Mouse (Mus musculus): ENCODE measurements around the gene Larp1. TPM values are rescaled to one million over a fixed set of nuclear protein-coding genes. Genes with fewer than 3 reads are reported as not detected.

Larp1 gene
- total RNA-seq (2021) (100 to 1,000 TPM in 1 of 2 experiments, 10 to 100 TPM in 1; 75.1 to 137 TPM), polyA plus RNA-seq (2012; rRNA removed) (34.1 and 39.8 TPM in 2 replicates)
- long read RNA-seq, full-length matches to known transcripts, result 11 of 37 reads
- long read RNA-seq, partial matches to known transcripts, result 9 of 37 reads
- long read RNA-seq, other reads (novel, unspliced or antisense), result 17 of 37 reads

DNA sequence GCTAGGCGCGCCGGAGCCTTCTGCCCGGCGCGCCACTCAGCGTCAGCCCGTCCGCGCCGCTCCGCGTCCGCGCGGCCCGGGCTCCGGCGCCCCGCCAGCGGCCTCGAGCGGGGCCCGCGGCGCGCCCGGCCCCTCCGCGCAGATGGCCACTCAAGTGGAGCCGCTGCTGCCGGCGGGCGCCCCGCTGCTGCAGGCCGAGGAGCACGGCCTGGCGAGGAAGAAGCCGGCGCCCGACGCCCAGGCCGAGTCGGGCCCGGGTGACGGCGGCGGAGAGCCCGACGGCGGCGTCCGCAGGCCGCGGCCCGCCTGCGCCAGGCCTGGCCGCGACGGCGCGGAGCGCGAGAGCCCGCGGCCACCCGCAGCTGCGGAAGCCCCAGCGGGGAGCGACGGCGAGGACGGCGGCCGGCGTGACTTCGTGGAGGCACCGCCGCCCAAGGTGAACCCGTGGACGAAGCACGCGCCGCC, at the start of gene Larp1:
Gene Larp1 (plus strand): TSS at position 14 of the 465 bp plus-strand sequence.
- no peak for DNase-seq

GRCm38 (mm10) chr11:57959924-57960323, 48.9 kb upstream of the Larp1 start:
- no peak for DNase-seq

DNA sequence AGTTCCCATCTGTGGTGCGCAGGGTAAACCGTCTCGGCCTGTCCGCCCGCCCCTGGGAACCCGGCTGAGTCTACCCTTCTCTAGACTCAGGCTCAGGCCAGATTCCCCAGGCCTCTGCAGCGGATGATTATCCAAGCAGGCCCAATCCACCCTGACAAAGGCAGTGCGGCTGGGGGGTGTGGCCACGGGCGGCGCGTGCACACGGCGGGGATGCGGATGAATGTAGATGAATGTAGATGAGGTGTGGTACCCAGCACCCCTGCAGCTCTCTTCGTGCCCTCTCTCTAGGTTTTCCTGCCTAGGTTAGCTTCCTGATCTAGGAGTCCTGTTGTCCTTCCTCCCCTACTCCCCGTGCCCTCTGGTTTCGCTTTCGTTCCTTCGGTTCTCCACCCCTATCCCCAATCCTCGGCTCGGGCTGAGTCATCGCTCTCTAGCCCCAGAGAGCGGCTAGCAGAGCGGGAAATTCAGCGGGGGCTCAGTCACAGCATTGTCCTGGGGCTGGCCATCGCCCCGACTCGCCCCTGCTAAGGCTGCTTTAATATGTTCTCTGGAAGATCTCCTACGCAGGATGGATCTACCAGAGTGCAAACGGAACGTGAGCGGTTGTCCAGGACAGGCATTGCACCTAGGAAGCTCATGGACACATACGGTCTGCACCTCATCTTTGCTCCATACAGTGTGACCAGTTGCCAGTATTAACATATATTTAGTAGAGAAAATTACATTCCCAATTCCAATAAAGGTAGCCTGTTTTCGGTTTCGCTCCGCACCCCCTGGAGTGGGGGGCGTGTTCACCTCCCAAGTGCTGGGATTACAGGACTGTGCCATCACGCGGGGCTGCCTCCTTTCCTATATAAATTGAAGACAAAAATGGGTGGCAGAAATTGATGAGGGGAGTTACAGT, 46.2 kb upstream of the Larp1 start:
- DNase-seq, result peak; percentile 91

DNA sequence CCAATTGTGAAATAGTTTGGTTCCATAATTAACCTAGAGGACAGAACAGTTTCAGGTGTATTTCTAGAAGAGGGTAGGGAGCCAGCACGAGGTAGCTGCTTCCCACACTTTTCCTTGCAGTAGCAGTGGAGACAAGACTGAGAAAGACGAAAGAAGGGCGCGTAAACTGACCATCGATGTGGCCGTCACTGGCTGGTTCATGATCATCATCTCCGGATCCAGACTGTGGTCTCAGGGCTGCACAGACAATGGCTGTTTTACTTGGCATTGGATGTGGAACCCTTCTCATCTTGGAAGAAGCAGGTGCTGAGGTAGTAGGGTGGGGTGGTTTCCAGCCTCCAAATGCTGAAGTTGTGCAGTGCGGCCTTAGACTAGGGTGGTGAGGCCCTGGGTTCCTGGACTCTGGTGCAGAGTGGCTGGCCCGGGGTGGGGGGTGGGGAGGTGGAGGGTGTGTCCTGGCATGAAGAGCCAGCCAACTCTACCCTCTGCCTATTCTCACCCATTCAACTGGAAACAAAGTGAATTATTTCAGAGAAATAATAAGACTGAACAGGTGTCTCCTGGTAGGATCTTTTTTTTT, 45.5 kb upstream of the Larp1 start:
- no peak for DNase-seq

DNA sequence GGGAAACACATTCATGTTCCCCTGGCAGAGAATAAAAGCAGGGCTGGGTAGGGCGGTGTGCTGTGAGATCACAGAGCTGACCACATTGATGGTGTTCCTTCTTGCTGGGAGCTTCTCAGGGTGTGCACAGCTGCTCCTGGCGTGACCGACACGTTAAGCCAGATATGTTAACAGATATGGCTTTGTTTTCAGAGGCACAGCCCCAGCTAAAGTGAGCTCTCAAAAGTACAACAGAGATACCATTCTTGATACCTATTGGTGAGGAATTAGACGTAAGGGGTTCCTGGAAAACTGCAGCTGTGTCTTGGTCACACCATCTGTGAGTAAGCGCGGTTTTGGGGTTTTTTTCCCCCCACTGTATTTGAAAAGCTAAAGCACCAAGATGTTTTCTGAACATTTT, 42.2 kb upstream of the Larp1 start:
- DNase-seq, result no peak

GRCm38 (mm10) chr11:57968301-57968700, 40.6 kb upstream of the Larp1 start:
- no peak for DNase-seq

DNA sequence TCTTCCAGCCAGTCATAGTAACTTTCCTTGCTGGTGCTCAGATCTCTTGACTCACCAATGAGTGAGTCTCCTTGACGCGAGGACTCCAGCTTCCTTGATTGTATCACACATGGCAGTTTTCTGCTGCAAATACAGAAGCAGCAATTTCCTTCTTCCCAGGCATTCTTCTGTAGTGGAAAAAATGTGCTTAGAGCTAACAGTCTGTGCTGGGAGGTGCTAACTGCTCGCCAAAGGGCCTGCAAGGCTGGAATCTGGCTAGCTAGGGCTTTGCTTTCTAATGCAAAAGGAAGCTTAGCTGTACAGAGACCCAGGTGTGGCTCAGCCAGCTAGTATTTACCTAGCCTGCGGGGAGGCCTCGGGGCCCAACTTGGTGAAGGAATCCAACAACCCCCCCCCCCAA, 38.3 kb upstream of the Larp1 start:
- no peak for DNase-seq

DNA sequence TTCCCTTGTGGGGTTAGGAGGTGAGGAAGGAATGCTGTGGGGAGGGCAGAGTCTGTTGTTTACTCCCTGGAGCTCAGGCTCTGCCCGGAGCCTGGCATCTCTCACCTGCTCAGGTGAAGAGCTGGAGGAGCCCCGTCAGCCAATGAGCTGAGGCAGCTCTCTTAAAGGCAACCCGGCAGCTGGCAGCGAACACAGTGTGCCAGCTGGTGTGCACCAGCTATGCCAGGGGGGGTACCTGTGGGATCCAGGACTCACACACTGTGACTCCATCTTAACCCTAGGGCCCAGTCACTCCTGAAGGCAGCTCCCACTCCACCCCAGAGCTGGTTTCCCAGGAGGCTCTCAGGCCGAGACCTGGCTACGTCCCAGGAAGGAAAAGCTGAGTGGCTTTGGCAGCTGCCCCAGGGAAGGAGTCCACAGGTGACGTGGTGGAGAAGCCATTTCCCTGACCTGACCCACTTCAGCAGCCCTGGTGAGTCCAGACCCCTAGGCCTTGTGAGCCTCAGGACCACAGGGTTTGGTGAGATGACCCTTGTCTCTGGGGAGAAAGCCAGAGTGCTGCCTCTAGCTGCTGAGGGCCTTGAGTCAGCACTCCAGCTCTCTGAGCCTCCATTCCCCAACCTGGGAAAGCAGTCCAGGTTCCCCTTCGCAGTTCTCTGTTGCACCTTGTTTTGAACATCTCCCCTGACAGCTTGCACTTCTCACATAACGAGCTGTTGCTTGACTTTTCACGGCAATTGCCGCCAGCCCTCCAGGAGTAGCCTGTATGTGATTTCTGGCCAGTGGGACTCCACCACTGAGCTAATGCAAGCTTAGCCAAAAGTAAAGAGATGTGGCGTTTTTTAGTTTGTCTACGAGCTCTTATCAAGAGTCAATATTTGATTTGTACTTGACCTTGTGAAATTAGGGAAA, 35.6 kb upstream of the Larp1 start:
- peak; percentile 44 for DNase-seq

DNA sequence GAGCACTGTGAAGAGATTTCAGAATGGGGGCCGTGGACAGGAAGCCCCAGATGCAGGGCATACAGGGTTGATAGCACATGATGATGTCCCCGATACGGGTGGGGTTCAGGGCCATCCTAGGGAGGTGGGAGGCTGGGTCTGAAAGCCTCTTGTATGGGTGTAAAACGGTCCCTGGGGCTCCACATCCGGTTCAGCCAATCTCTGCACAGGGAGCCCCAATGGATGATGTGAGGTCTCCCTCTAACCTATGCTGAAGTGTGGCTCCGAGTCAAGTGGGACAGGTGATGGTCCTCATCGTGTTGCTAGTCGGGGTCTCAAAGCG, 35.0 kb upstream of the Larp1 start:
- no peak for DNase-seq

DNA sequence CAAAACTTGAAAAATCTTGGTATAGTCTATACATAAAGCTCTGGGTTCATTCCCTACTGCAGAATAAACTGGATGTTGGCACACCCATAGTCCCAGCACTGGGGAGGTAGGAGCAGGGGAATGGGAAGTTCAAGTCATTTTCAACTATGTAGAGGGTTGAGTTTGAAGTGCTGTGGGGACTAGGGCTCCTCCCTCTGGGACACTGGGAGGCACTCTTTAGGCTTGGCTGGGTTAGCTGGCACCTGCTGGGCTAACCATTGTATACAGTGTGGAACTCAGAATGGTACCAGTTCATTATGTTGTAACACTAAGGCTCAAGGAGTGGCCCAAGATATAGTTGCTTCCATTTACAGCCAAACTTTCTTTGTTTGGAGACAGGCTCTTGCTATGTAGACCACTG, 33.0 kb upstream of the Larp1 start:
- no peak for DNase-seq

GRCm38 (mm10) chr11:57977681-57978080, 31.2 kb upstream of the Larp1 start:
- DNase-seq, result no peak

GRCm38 (mm10) chr11:57979621-57980020, 29.2 kb upstream of the Larp1 start:
- peak; percentile 29 for DNase-seq

- DNase-seq, result peak; percentile 43
Measured at GRCm38 (mm10) chr11:57981083-57981809, 27.6 kb upstream of the Larp1 start.

- no peak for DNase-seq
Measured at GRCm38 (mm10) chr11:57983480-57984342, 25.2 kb upstream of the Larp1 start.

GRCm38 (mm10) chr11:57984343-57984666, 24.6 kb upstream of the Larp1 start:
- no peak for DNase-seq

DNA sequence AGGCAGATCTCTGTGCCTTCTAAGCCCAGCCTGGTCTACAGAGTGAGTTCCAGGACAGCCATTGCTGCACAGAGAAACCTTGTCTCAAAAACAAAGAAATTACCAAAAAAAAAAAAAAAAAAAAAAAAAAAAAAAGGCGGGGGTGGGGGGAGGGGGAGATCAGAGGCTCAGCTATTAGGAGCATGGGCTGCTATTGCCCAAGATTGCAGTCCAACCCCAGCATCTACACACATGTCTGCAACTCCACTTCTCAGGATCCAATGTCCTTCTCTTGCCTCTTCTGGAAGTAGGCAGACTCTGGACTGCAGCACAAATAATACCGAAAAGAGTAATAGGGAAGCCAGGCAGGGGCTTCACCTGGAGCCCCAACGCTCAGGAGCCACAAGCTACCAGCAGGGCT, 23.4 kb upstream of the Larp1 start:
- DNase-seq, result no peak

DNA sequence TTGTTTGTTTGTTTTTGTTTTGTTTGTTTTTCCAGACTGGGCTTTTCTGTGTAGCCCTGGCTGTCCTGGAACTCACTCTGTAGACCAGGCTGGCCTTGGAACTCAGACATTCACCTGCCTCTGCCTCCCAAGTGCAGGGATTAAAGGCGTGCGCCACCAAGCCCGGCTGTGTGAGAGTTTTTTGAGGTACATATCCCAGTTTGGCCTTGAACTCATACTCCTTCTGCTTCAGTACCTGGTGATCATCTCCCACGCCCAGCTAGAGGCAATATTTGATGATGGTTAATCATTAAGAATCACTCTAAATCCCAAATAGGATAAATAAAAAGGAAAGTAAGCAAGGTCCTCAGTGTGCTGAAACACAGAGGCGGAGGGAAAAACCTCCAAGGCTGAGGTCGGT, 22.8 kb upstream of the Larp1 start:
- DNase-seq, result no peak

DNA sequence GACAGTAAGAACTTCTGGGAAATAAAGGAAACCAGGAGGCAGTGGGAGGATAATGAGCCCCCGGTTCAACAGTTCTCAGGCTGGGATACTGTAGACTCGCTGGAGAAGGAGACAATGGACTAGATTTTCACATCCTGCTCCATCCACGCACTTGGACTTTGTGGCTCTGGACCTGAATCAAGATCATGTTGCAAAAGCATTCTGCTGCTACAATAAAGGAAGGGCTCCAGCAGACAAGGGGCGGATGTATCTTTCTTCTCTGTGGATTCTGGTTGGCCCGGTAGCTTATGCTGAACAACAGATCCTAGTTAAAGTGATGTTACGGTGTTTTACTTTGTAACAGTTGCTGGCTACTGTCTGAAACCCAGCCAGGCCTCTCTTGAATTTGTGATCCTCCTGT, 22.4 kb upstream of the Larp1 start:
- no peak for DNase-seq

GRCm38 (mm10) chr11:57986861-57987260, 22.0 kb upstream of the Larp1 start:
- DNase-seq, result no peak

GRCm38 (mm10) chr11:57998168-57998567, 10.7 kb upstream of the Larp1 start:
- DNase-seq, result no peak

DNA sequence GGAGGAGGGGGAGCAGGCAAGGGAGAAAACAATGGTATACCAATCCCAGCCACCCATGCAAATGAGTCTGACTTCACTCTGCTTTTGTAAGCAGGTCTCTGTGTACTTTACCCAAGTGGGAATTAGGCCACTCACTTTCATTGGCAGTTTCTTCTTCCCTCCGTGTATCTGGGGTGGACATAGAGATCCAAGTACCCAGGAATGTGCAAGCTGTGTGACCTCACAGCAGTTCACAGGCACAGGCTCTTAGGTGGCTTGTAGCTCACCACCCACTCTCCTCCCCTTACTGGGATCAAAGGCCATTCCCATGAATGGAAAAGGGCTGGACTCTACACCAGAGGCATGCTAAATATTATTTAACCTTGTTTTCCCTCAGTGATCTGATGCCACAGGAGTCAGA, 10.0 kb upstream of the Larp1 start:
- DNase-seq, result no peak

All from adrenal gland, adult 2 months (tissue).